Comparison of ENCODE assay signal across 19 mouse cellular contexts in the genomic region with DNA sequence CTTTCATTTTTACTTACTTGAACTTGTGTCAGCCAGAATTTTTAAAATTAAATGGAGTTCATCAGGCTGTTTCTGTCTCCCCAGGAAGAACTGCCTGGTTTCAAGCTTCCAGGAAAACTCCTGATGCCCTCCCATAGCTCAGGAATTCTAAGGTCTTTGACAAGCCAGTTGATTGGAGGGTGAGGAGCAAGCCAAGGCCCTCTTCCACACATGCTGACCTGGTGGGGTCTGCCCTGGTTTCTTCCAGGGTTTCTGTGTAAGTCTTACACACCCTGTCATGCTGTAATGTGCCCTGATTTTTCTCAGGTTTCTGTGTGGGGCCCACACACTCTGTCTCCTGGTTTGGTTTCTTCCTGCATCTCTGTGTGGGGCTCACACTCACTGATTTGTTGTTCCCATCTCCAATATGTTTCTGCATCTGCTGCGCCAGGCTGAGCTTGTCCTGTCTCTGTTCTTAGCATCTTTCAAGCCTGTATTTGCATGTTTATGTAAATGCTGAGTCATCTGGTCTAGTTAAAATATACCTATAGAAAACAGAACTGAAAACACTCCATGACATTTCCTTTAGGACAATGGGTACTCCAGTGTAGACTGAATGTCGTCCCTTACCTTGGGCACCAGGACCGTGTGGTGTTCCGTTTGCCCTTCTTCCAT. TPM values are rescaled to one million over a fixed set of nuclear protein-coding genes. Genes with fewer than 3 reads are reported as not detected.
A peak's percentile ranks its signal among the peaks of the same experiment; 100 is the strongest.
DNase-seq lines count a peak whose midpoint lies in the region; ATAC-seq lines count a peak whose summit lies in the region.
"Had no signal": no experiment of that assay in that cellular context is flagged by ENCODE, and none has a peak within 500 bp of the region (broad histone marks: within the 10 kb centered on the region; RNA-seq: fewer than 3 reads in every experiment).

No protein-coding gene starts in this region.

- DNase-seq in forebrain, embryonic 14.5 days (ENCODE audit: low spot score), result peak; percentile 33
- peak; percentile 66 to 76 for DNase-seq in right cerebral cortex, adult 2 months (ENCODE audit: low spot score in 2 of 2)
- DNase-seq in right cerebral cortex, postnatal 4 days, result no peak
- peak; percentile 67 to 80 for DNase-seq in left cerebral cortex, adult 9 months (ENCODE audit: low spot score in 2 of 2)
- no peak for DNase-seq in kidney, adult 8-10 months
- no peak for DNase-seq in cerebellum, adult 11-12 months
- DNase-seq in gastrocnemius, postnatal 10 days, result no peak
- DNase-seq: gastrocnemius, adult 2 months; heart, adult 2 months; kidney, adult 11 months; thymus, postnatal 4 days had no signal

- no peak for ATAC-seq in forebrain, embryonic 14.5 days
- no peak for ATAC-seq in forebrain, embryonic 13.5 days

- no peak overlapping the region for H3K27ac ChIP-seq in forebrain, embryonic 14.5 days (ENCODE audit: low read depth, low read length)
- no peak overlapping the region for H3K27ac ChIP-seq in forebrain, embryonic 13.5 days
- H3K27ac ChIP-seq: embryonic facial prominence, embryonic 12.5 days; gastrocnemius, adult 2 months; heart, adult 2 months; hindbrain, embryonic 15.5 days; lung, embryonic 15.5 days; neural tube, embryonic 12.5 days had no signal

- no peak overlapping the region for H3K4me3 ChIP-seq in forebrain, embryonic 14.5 days (ENCODE audit: low read depth, low read length)
- no peak overlapping the region for H3K4me3 ChIP-seq in forebrain, embryonic 13.5 days
- H3K4me3 ChIP-seq: embryonic facial prominence, embryonic 12.5 days; gastrocnemius, adult 2 months; heart, adult 2 months; hindbrain, embryonic 15.5 days; lung, embryonic 15.5 days; neural tube, embryonic 12.5 days had no signal

- 87% methylated on average over 4 of the region's 4 CpGs for WGBS in forebrain, embryonic 14.5 days
- WGBS in forebrain, embryonic 13.5 days, result 93% methylated on average over 4 of the region's 4 CpGs

- no peaks in the 10 kb centered on the region for H3K36me3 ChIP-seq in forebrain, embryonic 14.5 days (ENCODE audit: control insufficient read depth, insufficient read depth, low read length)
- H3K36me3 ChIP-seq in forebrain, embryonic 13.5 days (ENCODE audit: poor library complexity, severe bottlenecking), result no peaks in the 10 kb centered on the region
- H3K36me3 ChIP-seq: embryonic facial prominence, embryonic 12.5 days; hindbrain, embryonic 15.5 days; lung, embryonic 15.5 days; neural tube, embryonic 12.5 days had no signal

- H3K4me1 ChIP-seq in forebrain, embryonic 14.5 days (ENCODE audit: control insufficient read depth, insufficient read depth, low read length), result no peaks in the 10 kb centered on the region
- H3K4me1 ChIP-seq in forebrain, embryonic 13.5 days, result no peaks in the 10 kb centered on the region
- H3K4me1 ChIP-seq: embryonic facial prominence, embryonic 12.5 days; hindbrain, embryonic 15.5 days; lung, embryonic 15.5 days; neural tube, embryonic 12.5 days had no signal

- H3K9ac ChIP-seq in forebrain, embryonic 14.5 days (ENCODE audit: low read length), result no peak overlapping the region
- no peak overlapping the region for H3K9ac ChIP-seq in forebrain, embryonic 13.5 days
- H3K9ac ChIP-seq: embryonic facial prominence, embryonic 12.5 days; hindbrain, embryonic 15.5 days; lung, embryonic 15.5 days; neural tube, embryonic 12.5 days had no signal

- no peaks in the 10 kb centered on the region for H3K9me3 ChIP-seq in forebrain, embryonic 14.5 days (replicated peaks; ENCODE audit: control insufficient read depth, low read length)
- H3K9me3 ChIP-seq in forebrain, embryonic 13.5 days (replicated peaks), result no peaks in the 10 kb centered on the region
- H3K9me3 ChIP-seq: hindbrain, embryonic 15.5 days; lung, embryonic 15.5 days; neural tube, embryonic 12.5 days had no signal

- H3K4me2 ChIP-seq in forebrain, embryonic 14.5 days (ENCODE audit: low read length), result no peak overlapping the region
- H3K4me2 ChIP-seq in forebrain, embryonic 13.5 days, result no peak overlapping the region
- H3K4me2 ChIP-seq: embryonic facial prominence, embryonic 12.5 days; hindbrain, embryonic 15.5 days; lung, embryonic 15.5 days; neural tube, embryonic 12.5 days had no signal

- H3K27me3 ChIP-seq in forebrain, embryonic 14.5 days (replicated peaks; ENCODE audit: control insufficient read depth, insufficient read depth, low read length), result no peaks in the 10 kb centered on the region
- H3K27me3 ChIP-seq in forebrain, embryonic 13.5 days, result no peaks in the 10 kb centered on the region
- H3K27me3 ChIP-seq: embryonic facial prominence, embryonic 12.5 days; hindbrain, embryonic 15.5 days; lung, embryonic 15.5 days; neural tube, embryonic 12.5 days had no signal

RNA-seq across cellular contexts. Expression of a gene that starts 9.2 kb away (rescaled TPM):
- polyA plus RNA-seq in forebrain, embryonic 14.5 days (2014; fragmentation: Nextera tagmentation; extraction: Ambion mirVana), result 1.1 and 1.2 TPM in 2 replicates
- polyA plus RNA-seq in forebrain, embryonic 13.5 days (2015; fragmentation: Nextera tagmentation; extraction: Ambion mirVana), result 1.4 and 1.6 TPM in 2 replicates
- under 1 TPM in 1 of 2 experiments, not detected in 1; 0.09 TPM for total RNA-seq in gastrocnemius, postnatal 10 days (2021)
- total RNA-seq: megakaryocyte, adult 5-6 weeks had no signal
- polyA plus RNA-seq: heart, postnatal 0 days; large intestine, adult 2 months had no signal

Comparison
In these comparisons a context has a peak if more than half of its experiments do, and no peak if none do; other contexts are left out.
1. DNase-seq: peak in forebrain, embryonic 14.5 days (single experiment), right cerebral cortex, adult 2 months (2 of 2) and left cerebral cortex, adult 9 months (2 of 2); none in right cerebral cortex, postnatal 4 days (single experiment), kidney, adult 8-10 months (0 of 2), cerebellum, adult 11-12 months (single experiment) and gastrocnemius, postnatal 10 days (single experiment).